Mouse (Mus musculus) liver, embryonic 14 days (tissue): ENCODE data around the gene Adarb2. TPM values are rescaled to one million over a fixed set of nuclear protein-coding genes. Genes with fewer than 3 reads are reported as not detected.

Source experiments
- polyA plus RNA-seq: library from polyadenylated mRNA; depleted of rRNA; stranded (reverse); fragments of >200 nt; gene quantifications from 2 replicates; pipeline ENCODE4 v1.2.3, GENCODE M21; 2012; rRNA removed

The Adarb2 gene
- 0.05 and 0.06 TPM in 2 replicates for polyA plus RNA-seq

DNA sequence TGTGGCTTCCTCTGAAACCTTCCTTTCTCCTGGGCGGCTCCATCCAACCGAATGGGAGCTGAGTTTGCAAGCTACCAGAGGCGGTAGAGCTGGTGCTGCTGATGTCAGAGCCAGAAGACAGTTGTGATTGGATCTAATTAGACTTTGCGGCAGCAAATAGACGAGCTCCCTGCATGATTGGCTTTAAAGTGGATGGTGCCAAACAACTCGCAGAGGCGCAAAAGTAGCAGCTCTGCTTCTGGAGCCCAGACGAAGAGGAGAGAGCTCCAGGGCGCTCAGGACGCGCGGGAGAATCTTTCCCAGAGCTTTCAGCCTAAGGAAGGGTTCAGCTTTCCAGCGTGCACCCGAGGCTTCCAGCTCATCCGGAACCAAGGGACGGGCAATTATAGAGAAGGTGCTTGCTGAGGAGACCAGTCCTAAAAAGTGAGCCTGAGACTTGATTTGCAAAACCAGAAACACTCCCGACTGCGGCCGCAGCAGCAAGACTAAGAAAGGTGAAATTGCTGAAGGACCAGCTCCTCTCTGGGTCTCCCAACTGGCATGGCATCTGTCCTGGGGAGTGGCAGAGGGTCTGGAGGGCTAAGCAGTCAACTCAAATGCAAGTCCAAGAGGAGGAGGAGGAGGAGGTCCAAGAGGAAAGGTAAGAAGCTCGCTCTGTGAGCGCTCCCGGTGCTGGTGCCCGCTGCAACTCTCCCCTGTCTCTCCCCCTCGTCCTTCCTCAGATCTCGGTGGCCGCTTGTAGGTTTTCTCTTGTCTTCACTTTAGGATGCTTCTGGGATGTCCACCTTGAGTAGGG lies at the start of gene Adarb2:
Gene Adarb2 (plus strand): TSS at position 186 of the 796 bp plus-strand sequence.

